Mouse (Mus musculus) liver, adult 2 months (tissue): ENCODE measurements around the gene Fads1.
"Not testable (repeated sequence)": the region's sequence is repeated elsewhere in the genome, so short reads cannot be mapped to it uniquely, and the experiment has no call there.

Experiments used
- CTCF ChIP-seq: fragments of 200-500 bp; IDR thresholded peaks from 2 replicates; pipeline ENCODE4 v1.5.1; 2011; ENCODE audit warnings: low read depth, low read length, control low read depth
- POLR2A ChIP-seq: fragments of 200-500 bp; IDR thresholded peaks from 2 replicates; pipeline ENCODE4 v1.6.1; 2011; ENCODE audit warnings: low read length, control low read depth; ENCODE audit not compliant: insufficient read depth; ENCODE audit errors: extremely low read depth

DNA sequence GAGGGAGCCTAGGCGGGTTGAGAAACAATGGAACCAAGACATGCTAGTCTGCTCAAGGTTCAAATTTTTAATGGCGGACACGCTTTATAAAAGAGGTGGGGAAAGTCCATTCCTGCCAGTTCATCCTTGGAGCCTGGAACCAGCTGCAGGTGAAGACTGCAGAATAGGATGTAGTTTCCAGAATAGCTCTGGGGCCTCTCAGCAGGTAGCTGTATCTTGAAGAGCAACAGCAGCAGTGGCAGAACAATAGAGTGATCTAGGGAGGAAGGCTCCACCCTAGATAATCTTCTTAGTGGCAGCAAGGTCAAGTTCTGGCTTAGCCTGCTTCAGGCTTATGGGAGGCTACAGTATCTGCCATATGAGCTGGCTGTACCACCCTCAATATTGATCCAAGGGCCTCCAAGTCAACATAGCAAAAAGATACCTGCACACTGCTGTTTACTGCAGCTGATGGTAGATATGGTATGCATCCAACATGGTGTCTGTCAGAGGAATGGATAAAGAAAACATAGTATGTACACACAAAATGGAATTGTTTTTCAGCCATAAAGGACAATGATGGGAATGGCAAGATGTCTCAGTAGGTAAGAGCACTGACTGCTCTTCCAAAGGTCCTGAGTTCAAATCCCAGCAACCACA is 12.9 kb upstream of the Fads1 start:
- TF ChIP-seq CTCF, POLR2A: not testable (repeated sequence)
